Mouse (Mus musculus) heart, postnatal 0 days (tissue): ENCODE measurements around the gene Rbm6. TPM values are rescaled to one million over a fixed set of nuclear protein-coding genes. Genes with fewer than 3 reads are reported as not detected.

Experiments
- ATAC-seq: fragments of 200-750 bp; cut with Nextera tagmentation; 2 replicates; pipeline ENCODE4 v1.8.0; 2017; ENCODE audit warnings: low read depth, moderate number of reproducible peaks, moderate library complexity; ENCODE audit not compliant: insufficient read depth
- DNase-seq: peaks from one replicate; pipeline ENCODE4 v3.0.0-alpha.2; 2016; ENCODE audit warnings: low spot score
- H3K27ac ChIP-seq: fragments of 300-500 bp; sonication (generic); 2 replicates; pipeline ENCODE4 v1.5.1; 2014; ENCODE audit warnings: low read depth, mild to moderate bottlenecking
- H3K27me3 ChIP-seq: fragments of 300-500 bp; sonication (generic); 2 replicates; pipeline ENCODE4 v1.6.1; 2014; ENCODE audit warnings: low read length, mixed read lengths; ENCODE audit not compliant: control insufficient read depth, insufficient read depth
- H3K36me3 ChIP-seq: fragments of 300-500 bp; sonication (generic); replicated peaks from 2 replicates; pipeline ENCODE4 v1.6.1; 2014; ENCODE audit warnings: low read length, mixed read lengths; ENCODE audit not compliant: control insufficient read depth, insufficient read depth
- H3K4me1 ChIP-seq: fragments of 300-500 bp; sonication (generic); 2 replicates; pipeline ENCODE4 v1.6.1; 2014; ENCODE audit warnings: antibody characterized with exemption; ENCODE audit not compliant: control insufficient read depth, insufficient read depth
- H3K4me2 ChIP-seq: fragments of 300-500 bp; sonication (generic); 2 replicates; pipeline ENCODE4 v1.6.1; 2014; ENCODE audit warnings: low read depth, mild to moderate bottlenecking, low read length, moderate library complexity
- H3K4me3 ChIP-seq: fragments of 300-500 bp; sonication (generic); 2 replicates; pipeline ENCODE4 v1.5.1; 2014; ENCODE audit warnings: low read depth, low read length
- H3K9ac ChIP-seq: fragments of 300-500 bp; sonication (generic); replicated peaks from 2 replicates; pipeline ENCODE4 v1.6.1; 2014; ENCODE audit warnings: low read depth, low read length, mixed read lengths
- H3K9me3 ChIP-seq: fragments of 300-500 bp; sonication (generic); replicated peaks from 2 replicates; pipeline ENCODE4 v1.6.1; 2016; ENCODE audit warnings: low read length; ENCODE audit not compliant: control insufficient read depth
- CTCF ChIP-seq: IDR thresholded peaks from 2 replicates; pipeline ENCODE4 v1.5.1; 2016; ENCODE audit warnings: antibody characterized with exemption, control low read depth, low read depth
- EP300 ChIP-seq: IDR thresholded peaks from 2 replicates; pipeline ENCODE4 v1.6.1; 2016; ENCODE audit warnings: antibody characterized with exemption, low read depth
- WGBS: fragments of 180-500 bp; shearing (Covaris S2); extraction: QIAGEN DNeasy Blood & Tissue Kit; methylation state at CpG from one replicate; pipeline ENCODE4 v1.1.7; 2014; 5-methylcytosine and 5-hydroxymethylcytosine counted together
- polyA plus RNA-seq: library from polyadenylated mRNA; unstranded; fragments of >200 nt; fragmentation: Nextera tagmentation; extraction: Ambion mirVana; gene quantifications from 2 replicates; pipeline ENCODE4 v1.2.1, GENCODE M21; 2015
- total RNA-seq: library from RNA; depleted of rRNA; stranded (reverse); fragments of >200 nt; gene quantifications from 2 replicates; pipeline ENCODE4 v1.2.3, GENCODE M21; 2014; ENCODE audit warnings: low replicate concordance

The Rbm6 gene
- total and polyA plus RNA-seq, 2 experiments from 2014 or later, result 28.3 to 35.1 TPM

- ATAC-seq (no peak), DNase-seq (no peak)
- no peak overlapping the region for H3K4me3 ChIP-seq
- no peak overlapping the region for H3K4me2 ChIP-seq
- WGBS, result 90% methylated on average over 2 of the region's 2 CpGs
- H3K27me3 ChIP-seq, result no peaks in the 10 kb centered on the region
- H3K9me3 ChIP-seq, result no peaks in the 10 kb centered on the region
- H3K27ac ChIP-seq, result no peak overlapping the region
- TF ChIP-seq EP300 (no peak), CTCF (no peak)
- peaks cover 12% of the 10 kb centered on the region for H3K36me3 ChIP-seq
- H3K4me1 ChIP-seq, result no peaks in the 10 kb centered on the region
- no peak overlapping the region for H3K9ac ChIP-seq
These were observed 62.1 kb downstream of the Rbm6 start for GRCm38 (mm10) chr9:107810985-107811384.

GRCm38 (mm10) chr9:107791714-107792113 lies 81.3 kb downstream of the Rbm6 start:
- DNase-seq (no peak), ATAC-seq (no peak)
- Histone ChIP-seq H3K27ac (no peak overlapping the region), H3K9me3 (no peaks in the 10 kb centered on the region), H3K27me3 (no peaks in the 10 kb centered on the region), H3K4me2 (no peak overlapping the region), H3K4me3 (no peak overlapping the region), H3K9ac (no peak overlapping the region), H3K4me1 (no peaks in the 10 kb centered on the region), H3K36me3 (peaks cover 68% of the 10 kb centered on the region)
- TF ChIP-seq CTCF, result no peak
- TF ChIP-seq EP300, result no peak
- WGBS, result 36% methylated on average over 6 of the region's 6 CpGs

DNA sequence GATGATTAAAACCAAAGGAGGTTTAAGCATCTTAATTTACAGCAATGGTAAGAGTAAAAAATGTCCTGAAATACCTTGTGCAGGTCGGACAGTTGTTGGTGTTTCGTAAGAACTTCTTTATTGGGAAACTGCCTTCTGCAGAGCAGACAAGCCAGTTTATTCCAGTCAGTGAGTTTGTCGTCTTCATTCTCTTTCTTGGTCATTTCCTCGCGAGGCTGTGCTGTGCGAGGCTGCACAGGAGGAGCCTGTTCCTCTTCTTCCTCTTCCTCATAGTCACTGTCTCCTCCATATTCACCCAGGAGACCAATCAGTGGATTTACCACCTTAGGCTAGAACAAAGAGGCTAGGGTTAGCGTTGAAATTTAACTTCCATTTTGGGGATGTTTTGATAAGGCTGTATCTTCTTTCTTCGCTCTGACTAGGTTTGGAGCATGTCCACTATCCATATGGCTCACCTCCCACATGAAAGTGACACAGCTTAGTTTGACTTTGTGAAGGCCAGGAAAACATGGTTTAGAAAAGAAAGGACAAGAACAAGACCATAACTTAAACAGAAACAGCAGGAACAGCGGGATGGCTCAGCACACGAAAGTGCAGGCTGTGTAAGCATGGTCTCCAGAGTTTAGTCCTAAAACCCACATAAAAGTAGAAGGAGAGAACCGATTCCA lies 90.4 kb downstream of the Rbm6 start:
- peaks cover 85% of the 10 kb centered on the region for H3K36me3 ChIP-seq
- ATAC-seq (no peak), DNase-seq (no peak)
- no peak overlapping the region for H3K4me2 ChIP-seq
- no peaks in the 10 kb centered on the region for H3K9me3 ChIP-seq
- H3K9ac ChIP-seq, result no peak overlapping the region
- no peaks in the 10 kb centered on the region for H3K4me1 ChIP-seq
- WGBS, result 89% methylated on average over 11 of the region's 11 CpGs
- no peaks in the 10 kb centered on the region for H3K27me3 ChIP-seq
- TF ChIP-seq CTCF, result no peak
- TF ChIP-seq EP300, result no peak
- no peak overlapping the region for H3K4me3 ChIP-seq
- H3K27ac ChIP-seq, result no peak overlapping the region

DNA sequence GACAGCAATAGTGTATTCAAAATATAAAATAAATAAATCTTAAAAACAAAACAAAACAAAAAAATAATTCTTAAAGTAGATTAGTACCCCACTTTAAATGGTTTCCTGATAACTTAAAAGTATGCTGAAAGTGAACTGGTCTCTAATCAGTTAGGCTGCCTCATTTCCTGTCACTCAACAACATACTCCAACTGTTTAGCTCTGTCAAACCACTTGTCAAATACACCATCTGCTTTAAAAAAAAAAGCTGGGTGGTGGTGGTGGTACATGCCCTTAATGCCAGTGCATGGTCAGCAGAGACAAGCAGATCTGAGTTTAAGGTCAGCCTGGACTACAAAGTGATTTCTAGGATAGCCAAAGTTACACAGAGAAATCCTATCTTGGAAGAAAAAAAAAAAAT lies 96.2 kb downstream of the Rbm6 start:
- H3K4me2 ChIP-seq, result no peak overlapping the region
- H3K27ac ChIP-seq, result no peak overlapping the region
- ATAC-seq (no peak), DNase-seq (no peak)
- H3K36me3 ChIP-seq, result peaks cover 82% of the 10 kb centered on the region
- no peaks in the 10 kb centered on the region for H3K9me3 ChIP-seq
- H3K4me1 ChIP-seq, result no peaks in the 10 kb centered on the region
- no peak for TF ChIP-seq CTCF
- no peak for TF ChIP-seq EP300
- H3K4me3 ChIP-seq, result no peak overlapping the region
- H3K27me3 ChIP-seq, result no peaks in the 10 kb centered on the region
- no peak overlapping the region for H3K9ac ChIP-seq

DNA sequence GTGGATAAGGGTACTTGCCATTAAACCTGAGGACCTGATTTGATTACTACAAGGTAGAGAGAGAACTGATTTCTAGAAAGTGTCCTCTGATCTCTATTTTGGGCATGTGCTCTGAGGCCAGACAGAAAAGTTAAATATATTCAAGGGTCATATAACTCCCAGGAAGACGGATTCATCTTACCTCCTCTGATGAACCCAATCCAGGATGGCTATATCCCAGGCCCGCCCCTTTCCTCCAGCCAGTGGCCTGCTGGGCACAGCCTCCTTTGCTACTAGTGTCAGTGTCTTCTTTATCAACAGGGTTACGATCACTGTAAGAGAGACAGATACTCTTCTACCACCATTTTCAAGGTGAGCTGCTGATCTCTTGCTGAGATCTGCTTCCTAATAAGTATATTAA lies 98.6 kb downstream of the Rbm6 start:
- no peak for TF ChIP-seq EP300
- TF ChIP-seq CTCF, result no peak
- DNase-seq (no peak), ATAC-seq (no peak)
- Histone ChIP-seq H3K27me3 (no peaks in the 10 kb centered on the region), H3K9me3 (no peaks in the 10 kb centered on the region), H3K4me2 (no peak overlapping the region), H3K27ac (no peak overlapping the region), H3K4me3 (no peak overlapping the region), H3K9ac (no peak overlapping the region), H3K36me3 (peaks cover 59% of the 10 kb centered on the region), H3K4me1 (peaks cover 4% of the 10 kb centered on the region; the same call in 1 of the 2 replicates)
- WGBS, result 91% methylated on average over 3 of the region's 3 CpGs

GRCm38 (mm10) chr9:107771782-107772181 lies 101.3 kb downstream of the Rbm6 start:
- Histone ChIP-seq H3K36me3 (peaks cover 65% of the 10 kb centered on the region), H3K9me3 (no peaks in the 10 kb centered on the region), H3K4me3 (no peak overlapping the region), H3K27ac (no peak overlapping the region), H3K4me2 (no peak overlapping the region), H3K4me1 (peaks cover 11% of the 10 kb centered on the region; the same call in 1 of the 2 replicates), H3K9ac (0 out of 2 replicates have a peak overlapping the region, but pooled peaks have one; percentile 100), H3K27me3 (no peaks in the 10 kb centered on the region)
- TF ChIP-seq EP300 (no peak), CTCF (no peak)
- DNase-seq, result no peak
- ATAC-seq, result no peak
- 49% methylated on average over 2 of the region's 2 CpGs for WGBS
